Mouse (Mus musculus): ENCODE results near the gene Atp7a.

- no peak for TF ChIP-seq POLR2A (IDR thresholded peaks at IDR 0.05; ENCODE audit: extremely low read depth, insufficient read depth, low read length)
- TF ChIP-seq CTCF (IDR thresholded peaks at IDR 0.05; ENCODE audit: low read depth, low read length): no peak
Observed at GRCm38 (mm10) chrX:106085132-106085531, 58.1 kb downstream of the Atp7a start.
